Mouse (Mus musculus) Muller cell, postnatal 12 days (primary cell): Measurements from ENCODE around the gene Olfr1066.
"Not testable (repeated sequence)": the region's sequence is repeated elsewhere in the genome, so short reads cannot be mapped to it uniquely, and the experiment has no call there.

Experiments
- DNase-seq: peaks from one replicate; pipeline ENCODE4 v3.0.0-alpha.2; 2015; ENCODE audit errors: inconsistent ontology term

Gene Olfr1066

DNA sequence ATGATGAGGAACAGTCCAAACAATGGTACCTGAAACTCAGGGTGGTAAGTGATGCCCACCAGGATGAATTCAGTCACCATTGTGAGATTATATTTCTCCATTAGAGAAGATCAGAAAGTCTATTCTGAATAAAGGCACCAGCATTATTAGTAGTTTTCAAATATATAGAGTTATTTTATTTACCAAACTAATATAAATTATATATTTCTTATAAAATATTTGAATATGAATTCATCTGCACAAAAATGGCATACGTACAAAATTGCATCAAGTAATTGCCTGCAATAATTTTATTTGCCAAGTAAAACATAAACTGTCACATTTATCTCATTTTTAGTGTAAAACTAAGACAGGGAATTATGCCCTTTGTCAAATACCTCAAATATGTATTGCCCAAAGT is at the start of gene Olfr1066:
Gene Olfr1066, minus strand, starts transcription at position 101 of the 400 bp plus-strand sequence.
- no peak for DNase-seq

DNA sequence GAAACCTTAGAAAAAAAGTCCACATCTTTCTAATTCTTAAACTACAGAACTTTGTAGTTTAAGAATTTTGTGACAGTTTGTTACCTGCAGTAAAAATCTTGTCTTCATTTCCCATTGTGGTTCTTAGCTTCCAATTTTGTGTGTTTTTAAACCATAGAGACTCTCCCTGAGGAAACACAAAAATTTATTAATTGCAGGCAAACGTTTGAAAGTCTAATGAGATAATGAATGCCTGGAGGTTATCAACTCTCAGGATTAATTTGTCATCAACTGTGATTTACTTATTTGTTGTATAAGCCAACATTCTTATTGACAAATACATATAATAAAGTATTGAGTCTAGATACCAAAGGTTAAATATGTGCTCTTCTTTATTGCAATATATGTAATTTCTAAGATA is 31.2 kb upstream of the Olfr1066 start, which contains the start of gene Olfr228:
Gene Olfr228, minus strand, starts transcription at position 101 of the 400 bp plus-strand sequence.
- DNase-seq = no peak

DNA sequence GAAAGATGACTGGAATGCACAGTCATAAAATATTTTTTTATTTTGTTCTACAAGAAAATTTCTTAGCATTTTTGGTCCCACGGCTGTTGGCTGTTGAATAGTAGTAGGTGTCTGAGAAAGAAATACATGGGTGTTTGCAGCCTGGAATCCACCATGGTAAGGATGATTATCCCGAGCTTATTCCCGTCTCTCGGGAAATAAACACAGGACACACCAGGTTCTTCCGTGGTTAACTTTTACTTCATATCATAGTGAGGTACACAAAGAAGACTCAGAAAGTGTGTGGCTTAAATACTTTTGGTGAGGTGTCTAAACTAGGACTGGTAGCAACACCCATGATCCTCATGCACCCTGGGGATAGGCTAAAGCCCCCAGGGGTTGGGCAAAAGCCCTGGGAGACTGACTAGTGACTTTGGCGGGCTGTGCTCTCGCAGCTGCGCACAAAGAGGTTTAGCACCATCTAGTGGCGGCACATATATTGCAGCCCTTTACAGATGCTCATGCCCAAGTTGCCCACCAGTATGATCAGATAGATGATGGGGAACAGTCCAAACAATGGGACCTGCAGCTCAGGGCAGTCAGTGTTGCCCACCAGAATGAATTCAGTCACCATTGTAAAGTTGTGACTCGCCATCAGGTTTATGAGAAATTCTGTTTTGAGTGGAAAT is 8.5 kb upstream of the Olfr1066 start:
- peak; percentile 9 for DNase-seq

DNA sequence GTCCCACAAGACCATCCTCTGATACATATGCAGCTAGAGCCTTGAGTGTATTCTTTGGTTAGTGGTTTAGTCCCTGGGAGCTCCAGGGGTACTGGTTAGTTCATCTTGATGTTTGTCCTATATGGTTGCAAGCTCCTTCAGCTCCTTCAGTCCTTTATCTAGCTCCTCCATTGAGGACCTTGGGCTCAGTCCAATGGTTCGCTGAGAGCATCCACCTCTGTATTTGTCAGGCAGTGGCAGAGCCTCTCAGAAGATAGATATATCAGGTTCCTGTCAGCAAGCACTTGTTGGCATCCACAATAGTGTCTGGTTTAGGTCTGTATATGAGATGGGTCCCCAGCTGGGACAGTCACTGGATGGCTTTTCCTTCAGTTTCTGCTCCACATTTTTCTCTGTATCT is 4.4 kb upstream of the Olfr1066 start:
- DNase-seq = no peak

DNA sequence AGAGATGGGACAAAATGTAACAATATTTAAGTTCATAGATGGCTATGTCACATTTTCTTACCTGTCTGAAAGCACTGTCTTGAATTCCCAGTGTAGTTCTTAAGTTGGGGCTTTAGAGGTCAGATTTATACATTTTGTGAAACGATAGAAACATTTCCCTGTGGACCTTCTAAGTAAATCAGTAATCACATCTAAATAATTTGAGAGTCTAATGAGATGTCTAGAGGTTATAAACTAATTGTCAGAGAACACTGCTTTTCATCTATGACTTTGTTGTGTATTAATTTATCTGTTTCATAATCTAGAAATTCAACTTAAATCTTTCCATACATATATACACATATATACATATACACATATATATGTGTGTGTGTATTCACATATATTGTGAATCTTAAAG is 5.6 kb downstream of the Olfr1066 start, which contains the start of gene Olfr1065:
Gene Olfr1065, minus strand, starts transcription at position 101 of the 400 bp plus-strand sequence.
- DNase-seq = not testable (repeated sequence)

DNA sequence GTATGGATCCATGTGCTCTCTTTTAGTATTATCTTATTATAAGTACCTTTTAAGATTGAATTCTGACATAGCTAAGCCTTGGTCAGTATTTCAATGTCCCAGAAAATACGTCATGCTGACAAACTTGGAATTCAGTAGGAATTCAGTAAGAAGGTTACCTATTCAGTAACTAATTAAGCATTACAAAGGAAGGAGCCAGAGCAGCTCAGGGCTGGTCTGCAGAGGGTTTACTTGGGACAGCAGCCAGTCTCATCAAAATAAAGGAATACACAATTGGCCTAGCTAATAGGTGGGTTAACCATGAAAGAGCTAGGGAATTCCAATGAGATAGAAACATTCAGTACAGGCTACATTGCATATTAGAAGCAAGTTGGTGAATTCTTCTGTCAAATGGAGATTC is 14.0 kb downstream of the Olfr1066 start:
- not testable (repeated sequence) for DNase-seq

DNA sequence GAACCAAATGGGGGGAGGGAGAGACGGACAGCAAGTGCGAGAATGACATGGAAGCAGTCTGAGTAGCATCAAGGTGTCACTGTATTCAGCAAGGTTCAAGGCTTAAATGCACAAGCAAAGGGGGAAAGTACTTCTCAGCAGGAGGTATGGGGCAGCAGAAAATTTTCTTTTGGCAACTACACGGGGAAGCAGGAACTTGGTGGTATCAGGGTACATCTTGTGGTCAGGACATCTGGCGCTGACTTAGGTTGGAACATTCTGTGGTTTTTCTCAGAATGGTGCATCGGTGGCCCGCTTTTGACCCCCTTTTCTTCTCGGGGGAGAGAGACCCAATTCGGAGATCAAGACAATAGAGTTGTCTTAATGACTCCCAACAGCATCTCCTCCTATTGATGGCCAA is 27.6 kb downstream of the Olfr1066 start:
- not testable (repeated sequence) for DNase-seq

DNA sequence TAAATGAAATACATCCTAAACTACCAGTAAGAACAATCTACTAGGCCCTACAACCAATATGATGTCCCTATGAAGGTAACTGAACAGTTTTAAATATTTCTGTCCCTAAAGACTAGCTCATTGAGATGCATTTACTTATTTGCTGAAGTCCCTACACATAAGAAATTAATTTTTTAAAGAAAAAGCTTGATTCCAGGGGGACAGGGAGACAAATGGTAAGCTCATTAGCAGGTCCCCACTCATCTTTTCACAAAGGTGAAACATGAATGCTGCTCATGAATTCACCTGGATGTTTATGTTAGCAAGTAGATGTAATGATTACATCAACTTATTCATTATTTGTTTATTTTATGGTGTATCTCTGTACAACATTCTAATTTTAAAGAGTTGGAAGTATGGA is 29.4 kb downstream of the Olfr1066 start, which contains the start of gene Olfr1062:
Gene Olfr1062, minus strand, starts transcription at position 101 of the 400 bp plus-strand sequence.
- not testable (repeated sequence) for DNase-seq

DNA sequence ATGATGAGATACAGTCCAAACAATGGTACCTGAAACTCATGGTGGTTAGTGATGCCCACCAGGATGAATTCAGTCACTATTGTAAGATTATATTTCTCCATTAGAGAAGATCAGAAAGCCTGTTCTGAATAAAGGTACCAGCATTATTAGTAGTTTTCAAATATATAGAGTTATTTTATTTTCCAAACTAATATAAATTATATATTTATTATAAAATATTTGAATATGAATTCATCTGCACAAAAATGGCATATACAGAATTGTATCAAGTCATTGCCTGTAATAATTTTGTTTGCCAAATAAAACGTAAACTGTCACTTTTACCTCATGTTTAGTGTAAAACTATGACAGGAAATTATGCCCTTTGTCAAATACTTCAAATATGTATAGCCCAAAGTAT is 42.1 kb downstream of the Olfr1066 start, which contains the start of gene Olfr1061:
Gene Olfr1061, minus strand, starts transcription at position 101 of the 400 bp plus-strand sequence.
- DNase-seq = no peak
